ENCODE assay signal across 8 mouse cellular contexts in genomic region chr9:29201163-29202053, GRCm38 (mm10).
DNase-seq lines count a peak whose midpoint lies in the region; ATAC-seq and TF ChIP-seq lines count a peak whose summit lies in the region.

No protein-coding gene starts in this region.

- TF ChIP-seq CTCF in hindbrain, postnatal 0 days (IDR thresholded peaks at IDR 0.05; ENCODE audit: low read depth), result peak; percentile 80

- H3K9me3 ChIP-seq in hindbrain, postnatal 0 days (ENCODE audit: low read length), result no peaks in the 10 kb centered on the region
- no peaks in the 10 kb centered on the region for H3K9me3 ChIP-seq in neural tube, embryonic 14.5 days (ENCODE audit: control insufficient read depth, low read length)

- no peak overlapping the region for H3K27ac ChIP-seq in hindbrain, postnatal 0 days
- H3K27ac ChIP-seq in neural tube, embryonic 14.5 days (ENCODE audit: low read depth, low read length), result no peak overlapping the region

- peak; percentile 77; the same call in 1 of the 2 replicates for ATAC-seq in cerebellum, adult (ENCODE audit: insufficient number of reproducible peaks, low FRiP score, low TSS enrichment)
- peak; percentile 78 for ATAC-seq in hindbrain, postnatal 0 days
- ATAC-seq in neural tube, embryonic 14.5 days (ENCODE audit: low read depth), result peak; percentile 76

- 42% methylated on average over 14 of the region's 14 CpGs for WGBS in hindbrain, postnatal 0 days
- 33% methylated on average over 14 of the region's 14 CpGs for WGBS in neural tube, embryonic 14.5 days

- peak; percentile 18 for DNase-seq in ZHBTc4 (ENCODE audit: low read depth, low spot score)
- DNase-seq in forelimb bud, embryonic 11.5 days (ENCODE audit: low read depth, low spot score), result peak; percentile 72
- DNase-seq in hindbrain, postnatal 0 days (ENCODE audit: low spot score), result peak; percentile 88
- peak; percentile 35 to 67 for DNase-seq in left cerebral cortex, adult 9 months (ENCODE audit: low spot score in 2 of 2)
- no peak for DNase-seq in natural killer cell, adult 2 months (ENCODE audit: low spot score in 2 of 2)
- no peak for DNase-seq in gastrocnemius, postnatal 14 days

- no peak overlapping the region for H3K4me2 ChIP-seq in hindbrain, postnatal 0 days (ENCODE audit: low read depth, low read length)
- H3K4me2 ChIP-seq in neural tube, embryonic 14.5 days (ENCODE audit: low read depth, low read length), result no peak overlapping the region

- H3K27me3 ChIP-seq in hindbrain, postnatal 0 days (ENCODE audit: insufficient read depth, low read length), result no peaks in the 10 kb centered on the region
- no peaks in the 10 kb centered on the region for H3K27me3 ChIP-seq in neural tube, embryonic 14.5 days (ENCODE audit: control insufficient read depth, insufficient read depth, low read length)

- no peak overlapping the region for H3K4me3 ChIP-seq in hindbrain, postnatal 0 days (ENCODE audit: low read length)
- no peak overlapping the region for H3K4me3 ChIP-seq in neural tube, embryonic 14.5 days (ENCODE audit: low read depth, low read length)

- no peak overlapping the region for H3K9ac ChIP-seq in hindbrain, postnatal 0 days (replicated peaks; ENCODE audit: low read length)
- no peak overlapping the region for H3K9ac ChIP-seq in neural tube, embryonic 14.5 days (replicated peaks; ENCODE audit: low read depth, low read length)

- intact Hi-C loops in gastrocnemius, postnatal 14 days (cut with DNase I; ENCODE audit: low total_unique reads), result no loop called here

- H3K4me1 ChIP-seq in hindbrain, postnatal 0 days (ENCODE audit: insufficient read depth, low read length), result peaks cover 23% of the 10 kb centered on the region
- H3K4me1 ChIP-seq in neural tube, embryonic 14.5 days (ENCODE audit: control insufficient read depth, insufficient read depth, low read length), result peaks cover 8% of the 10 kb centered on the region

- H3K36me3 ChIP-seq in hindbrain, postnatal 0 days (ENCODE audit: insufficient read depth, low read length), result no peaks in the 10 kb centered on the region
- H3K36me3 ChIP-seq in neural tube, embryonic 14.5 days (ENCODE audit: control insufficient read depth, insufficient read depth, low read length), result no peaks in the 10 kb centered on the region

Comparison
In these comparisons a context has a peak if more than half of its experiments do, and no peak if none do; other contexts are left out.
1. DNase-seq: peak in ZHBTc4 (single experiment), forelimb bud, embryonic 11.5 days (single experiment), hindbrain, postnatal 0 days (single experiment) and left cerebral cortex, adult 9 months (2 of 2); none in natural killer cell, adult 2 months (0 of 2) and gastrocnemius, postnatal 14 days (single experiment).
2. Peak in every context shown above with its lines, with median percentiles within 50 percentile points of each other: ATAC-seq.